Mouse (Mus musculus): ENCODE measurements at regions not wholly inside any gene's neighbourhood (a gene's known extent, or its start where the extent isn't known, plus 50 kb on each side); places are given as distances from the start of the nearest gene placed in this dataset.

- peak; percentile 54 to 59 for DNase-seq (ENCODE audit: low spot score in 2 of 2)
Observed at GRCm38 (mm10) chr6:75357286-75357685, 1140.3 kb downstream of the Gm9008 start.

- peak in 1 of 2 experiments; percentile 23 for DNase-seq (ENCODE audit: low spot score in 2 of 2)
Observed at GRCm38 (mm10) chr6:75341055-75341454, 1156.5 kb downstream of the Gm9008 start.

All from right cerebral cortex, postnatal 10 days (tissue).